Mouse (Mus musculus): ENCODE measurements at regions not wholly inside any gene's neighbourhood (a gene's known extent, or its start where the extent isn't known, plus 50 kb on each side); places are given as distances from the start of the nearest gene placed in this dataset.

DNA sequence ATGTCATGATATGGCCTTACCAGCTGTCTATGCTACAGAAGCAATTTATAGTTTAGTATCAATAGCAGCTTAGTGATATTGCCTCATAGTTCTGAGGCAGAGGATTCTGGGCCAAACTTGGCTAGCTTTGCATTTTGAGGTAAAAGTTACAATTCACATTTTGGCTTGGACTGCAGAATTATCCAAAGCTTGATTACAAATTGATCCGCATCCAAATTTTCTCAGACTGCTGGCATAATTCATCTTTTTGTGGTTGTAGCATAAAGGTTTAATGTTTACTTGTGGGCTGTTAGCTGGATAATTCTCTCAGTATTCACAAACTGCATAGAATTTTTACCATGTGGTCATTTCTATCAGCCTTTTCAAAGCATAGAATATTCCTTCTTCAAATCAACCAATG, 589.9 kb upstream of the Pdcd1 start:
- Histone ChIP-seq H3K4me3 (ENCODE audit: low read depth, low read length) (no peak overlapping the region), H3K27ac (ENCODE audit: low read depth, low read length) (no peak overlapping the region), H3K9me3 (ENCODE audit: control insufficient read depth, low read length) (no peaks in the 10 kb centered on the region), H3K4me2 (ENCODE audit: low read depth, low read length, severe bottlenecking) (no peak overlapping the region), H3K9ac (ENCODE audit: low read length) (no peak overlapping the region), H3K27me3 (ENCODE audit: control insufficient read depth, insufficient read depth, low read length) (no peaks in the 10 kb centered on the region), H3K36me3 (ENCODE audit: control insufficient read depth, insufficient read depth, low read length) (no peaks in the 10 kb centered on the region), H3K4me1 (replicated peaks; ENCODE audit: control insufficient read depth, insufficient read depth, low read length) (no peaks in the 10 kb centered on the region)
- ATAC-seq (replicated peaks; ENCODE audit: low FRiP score) (no peak), DNase-seq (ENCODE audit: low spot score) (no peak)
- WGBS, result 98% methylated on average over 1 of the region's 1 CpGs

DNA sequence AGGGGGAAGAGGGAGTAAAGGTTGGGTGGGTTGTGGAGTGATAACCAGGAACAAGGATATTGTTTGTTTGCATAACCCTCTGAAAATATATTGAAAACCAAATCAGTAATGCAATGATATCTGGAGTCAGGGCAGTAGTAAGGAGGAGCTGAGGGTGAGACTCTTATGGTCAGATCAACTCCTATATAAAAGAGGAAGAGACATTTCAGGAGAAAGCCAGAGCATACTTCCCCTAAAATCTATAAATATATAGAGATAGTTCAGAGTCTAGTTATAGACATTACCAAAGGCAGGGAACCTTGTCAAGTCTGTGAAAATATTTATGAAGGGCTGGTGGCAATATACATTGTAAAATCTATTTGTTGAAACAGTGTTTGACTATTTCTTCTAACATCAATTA, 605.9 kb upstream of the Pdcd1 start:
- ATAC-seq (replicated peaks; ENCODE audit: low FRiP score) (no peak), DNase-seq (ENCODE audit: low spot score) (no peak)
- H3K36me3 ChIP-seq (ENCODE audit: control insufficient read depth, insufficient read depth, low read length), result no peaks in the 10 kb centered on the region
- H3K27ac ChIP-seq (ENCODE audit: low read depth, low read length), result no peak overlapping the region
- no peaks in the 10 kb centered on the region for H3K9me3 ChIP-seq (ENCODE audit: control insufficient read depth, low read length)
- no peak overlapping the region for H3K9ac ChIP-seq (ENCODE audit: low read length)
- no peaks in the 10 kb centered on the region for H3K4me1 ChIP-seq (replicated peaks; ENCODE audit: control insufficient read depth, insufficient read depth, low read length)
- H3K4me3 ChIP-seq (ENCODE audit: low read depth, low read length), result no peak overlapping the region
- H3K27me3 ChIP-seq (ENCODE audit: control insufficient read depth, insufficient read depth, low read length), result no peaks in the 10 kb centered on the region
- no peak overlapping the region for H3K4me2 ChIP-seq (ENCODE audit: low read depth, low read length, severe bottlenecking)

DNA sequence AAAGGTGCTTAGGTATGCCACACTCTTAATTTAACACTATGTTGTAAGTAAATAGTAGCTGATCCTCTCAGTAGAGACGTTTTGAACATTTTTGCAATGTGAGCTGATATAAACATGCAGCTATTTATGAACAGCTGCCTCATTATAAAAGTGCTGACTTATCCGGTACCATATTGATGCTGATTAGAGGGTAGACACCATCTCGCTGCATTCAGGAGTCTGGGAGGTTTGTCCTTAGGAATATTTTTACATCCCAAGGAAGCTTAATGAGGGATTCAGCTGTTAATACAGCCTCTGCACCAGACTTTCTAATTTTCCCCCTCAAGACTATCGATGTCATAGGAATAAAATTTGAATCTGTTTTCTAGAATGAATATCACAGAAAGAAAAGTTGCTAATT, 619.3 kb upstream of the Pdcd1 start:
- no peak overlapping the region for H3K27ac ChIP-seq (ENCODE audit: low read depth, low read length)
- ATAC-seq (replicated peaks; ENCODE audit: low FRiP score), result no peak
- WGBS, result 79% methylated on average over 4 of the region's 4 CpGs
- no peaks in the 10 kb centered on the region for H3K27me3 ChIP-seq (ENCODE audit: control insufficient read depth, insufficient read depth, low read length)
- no peak overlapping the region for H3K4me3 ChIP-seq (ENCODE audit: low read depth, low read length)
- no peak overlapping the region for H3K4me2 ChIP-seq (ENCODE audit: low read depth, low read length, severe bottlenecking)
- no peaks in the 10 kb centered on the region for H3K36me3 ChIP-seq (ENCODE audit: control insufficient read depth, insufficient read depth, low read length)
- H3K9ac ChIP-seq (ENCODE audit: low read length), result no peak overlapping the region
- H3K9me3 ChIP-seq (ENCODE audit: control insufficient read depth, low read length), result no peaks in the 10 kb centered on the region
- H3K4me1 ChIP-seq (replicated peaks; ENCODE audit: control insufficient read depth, insufficient read depth, low read length), result no peaks in the 10 kb centered on the region
- DNase-seq (ENCODE audit: low spot score), result no peak

DNA sequence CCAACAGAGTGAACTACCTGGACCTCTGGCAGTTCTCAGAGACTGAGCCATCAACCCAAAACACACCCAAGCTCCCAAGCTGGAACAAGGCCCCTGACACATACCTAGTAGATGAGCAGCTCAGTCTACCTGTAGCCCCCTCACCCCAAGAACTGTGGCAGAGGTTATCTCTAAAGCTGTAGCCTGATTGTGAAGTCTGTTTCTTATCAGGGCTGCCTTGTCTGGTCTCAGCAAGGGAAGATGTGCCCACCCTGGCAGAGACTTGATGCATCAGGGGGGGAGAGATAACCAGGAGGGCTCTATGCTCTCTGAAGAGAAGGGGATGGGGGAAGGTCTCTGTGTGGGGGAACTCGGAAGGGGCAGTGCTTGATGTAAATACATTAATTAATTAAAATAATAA, 612.9 kb upstream of the Fam174a start:
- H3K9ac ChIP-seq (ENCODE audit: low read length), result no peak overlapping the region
- H3K4me1 ChIP-seq (replicated peaks; ENCODE audit: control insufficient read depth, insufficient read depth, low read length), result no peaks in the 10 kb centered on the region
- no peak overlapping the region for H3K27ac ChIP-seq (ENCODE audit: low read depth, low read length)
- no peak for ATAC-seq (replicated peaks; ENCODE audit: low FRiP score)
- H3K36me3 ChIP-seq (ENCODE audit: control insufficient read depth, insufficient read depth, low read length), result no peaks in the 10 kb centered on the region
- no peak for DNase-seq (ENCODE audit: low spot score)
- no peaks in the 10 kb centered on the region for H3K9me3 ChIP-seq (ENCODE audit: control insufficient read depth, low read length)
- H3K4me3 ChIP-seq (ENCODE audit: low read depth, low read length), result no peak overlapping the region
- 77% methylated on average over 1 of the region's 1 CpGs for WGBS
- H3K4me2 ChIP-seq (ENCODE audit: low read depth, low read length, severe bottlenecking), result no peak overlapping the region
- no peaks in the 10 kb centered on the region for H3K27me3 ChIP-seq (ENCODE audit: control insufficient read depth, insufficient read depth, low read length)

DNA sequence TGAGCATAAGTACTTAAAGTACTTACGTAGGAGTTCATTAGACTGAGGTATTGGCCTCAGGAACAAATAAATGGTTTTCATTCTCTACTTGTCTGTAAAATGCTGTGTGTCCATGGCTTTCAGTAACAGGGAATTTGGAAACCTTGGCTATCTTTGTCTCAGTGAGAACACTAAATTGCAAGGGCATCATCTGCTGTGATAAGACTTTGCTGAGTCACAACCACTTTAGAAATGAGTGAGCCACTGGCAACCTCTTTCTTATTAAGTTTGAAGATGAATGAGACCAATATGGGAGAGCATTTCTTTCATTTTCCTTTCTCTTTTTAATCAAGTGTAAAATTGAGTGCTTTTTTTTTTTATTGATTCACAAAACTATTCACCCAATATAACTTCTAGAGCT, 611.7 kb upstream of the Fam174a start:
- ATAC-seq (replicated peaks; ENCODE audit: low FRiP score) (no peak), DNase-seq (ENCODE audit: low spot score) (no peak)
- H3K4me2 ChIP-seq (ENCODE audit: low read depth, low read length, severe bottlenecking), result no peak overlapping the region
- no peaks in the 10 kb centered on the region for H3K4me1 ChIP-seq (replicated peaks; ENCODE audit: control insufficient read depth, insufficient read depth, low read length)
- no peak overlapping the region for H3K27ac ChIP-seq (ENCODE audit: low read depth, low read length)
- no peaks in the 10 kb centered on the region for H3K9me3 ChIP-seq (ENCODE audit: control insufficient read depth, low read length)
- H3K36me3 ChIP-seq (ENCODE audit: control insufficient read depth, insufficient read depth, low read length), result no peaks in the 10 kb centered on the region
- no peak overlapping the region for H3K4me3 ChIP-seq (ENCODE audit: low read depth, low read length)
- no peaks in the 10 kb centered on the region for H3K27me3 ChIP-seq (ENCODE audit: control insufficient read depth, insufficient read depth, low read length)
- H3K9ac ChIP-seq (ENCODE audit: low read length), result no peak overlapping the region
- WGBS, result 84% methylated on average over 1 of the region's 1 CpGs

DNA sequence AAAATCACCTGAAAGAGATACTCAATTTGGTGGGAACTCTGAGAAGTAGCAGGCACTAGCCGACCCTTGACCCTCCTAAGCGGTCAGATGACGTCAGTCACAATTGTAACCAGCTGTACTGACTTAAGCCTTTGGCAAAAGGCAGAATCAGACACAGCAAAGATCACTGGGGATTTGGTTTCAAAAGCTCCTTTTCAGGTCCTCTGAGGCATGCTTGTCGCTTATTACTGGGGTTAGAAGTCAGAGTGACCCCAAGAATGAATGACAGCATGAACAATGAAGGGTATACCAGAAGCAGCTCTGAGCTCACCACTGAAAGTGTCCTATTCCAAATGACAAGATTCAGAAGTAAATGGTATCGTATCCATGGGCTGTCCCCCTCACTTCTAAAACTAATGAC, 600.6 kb upstream of the Fam174a start:
- no peaks in the 10 kb centered on the region for H3K9me3 ChIP-seq (ENCODE audit: control insufficient read depth, low read length)
- H3K4me2 ChIP-seq (ENCODE audit: low read depth, low read length, severe bottlenecking), result no peak overlapping the region
- no peak overlapping the region for H3K27ac ChIP-seq (ENCODE audit: low read depth, low read length)
- H3K36me3 ChIP-seq (ENCODE audit: control insufficient read depth, insufficient read depth, low read length), result no peaks in the 10 kb centered on the region
- no peak overlapping the region for H3K4me3 ChIP-seq (ENCODE audit: low read depth, low read length)
- no peaks in the 10 kb centered on the region for H3K4me1 ChIP-seq (replicated peaks; ENCODE audit: control insufficient read depth, insufficient read depth, low read length)
- no peaks in the 10 kb centered on the region for H3K27me3 ChIP-seq (ENCODE audit: control insufficient read depth, insufficient read depth, low read length)
- DNase-seq (ENCODE audit: low spot score) (no peak), ATAC-seq (replicated peaks; ENCODE audit: low FRiP score) (no peak)
- 6% methylated on average over 5 of the region's 5 CpGs for WGBS
- no peak overlapping the region for H3K9ac ChIP-seq (ENCODE audit: low read length)

GRCm38 (mm10) chr1:94717699-94718098, 595.7 kb upstream of the Fam174a start:
- Histone ChIP-seq H3K4me3 (ENCODE audit: low read depth, low read length) (no peak overlapping the region), H3K4me1 (replicated peaks; ENCODE audit: control insufficient read depth, insufficient read depth, low read length) (no peaks in the 10 kb centered on the region), H3K27me3 (ENCODE audit: control insufficient read depth, insufficient read depth, low read length) (no peaks in the 10 kb centered on the region), H3K4me2 (ENCODE audit: low read depth, low read length, severe bottlenecking) (no peak overlapping the region), H3K9ac (ENCODE audit: low read length) (no peak overlapping the region), H3K36me3 (ENCODE audit: control insufficient read depth, insufficient read depth, low read length) (no peaks in the 10 kb centered on the region), H3K9me3 (ENCODE audit: control insufficient read depth, low read length) (no peaks in the 10 kb centered on the region), H3K27ac (ENCODE audit: low read depth, low read length) (no peak overlapping the region)
- no peak for DNase-seq (ENCODE audit: low spot score)
- WGBS, result 84% methylated on average over 2 of the region's 2 CpGs
- no peak for ATAC-seq (replicated peaks; ENCODE audit: low FRiP score)

- Histone ChIP-seq H3K4me2 (ENCODE audit: low read depth, low read length, severe bottlenecking) (no peak overlapping the region), H3K27me3 (ENCODE audit: control insufficient read depth, insufficient read depth, low read length) (no peaks in the 10 kb centered on the region), H3K36me3 (ENCODE audit: control insufficient read depth, insufficient read depth, low read length) (no peaks in the 10 kb centered on the region), H3K4me3 (ENCODE audit: low read depth, low read length) (no peak overlapping the region), H3K4me1 (replicated peaks; ENCODE audit: control insufficient read depth, insufficient read depth, low read length) (no peaks in the 10 kb centered on the region), H3K27ac (ENCODE audit: low read depth, low read length) (no peak overlapping the region), H3K9ac (ENCODE audit: low read length) (no peak overlapping the region), H3K9me3 (ENCODE audit: control insufficient read depth, low read length) (no peaks in the 10 kb centered on the region)
- ATAC-seq (replicated peaks; ENCODE audit: low FRiP score) (no peak), DNase-seq (ENCODE audit: low spot score) (no peak)
- WGBS, result 41% methylated on average over 1 of the region's 1 CpGs
These were observed 559.9 kb upstream of the Fam174a start for GRCm38 (mm10) chr1:94753523-94753922.

GRCm38 (mm10) chr1:94789019-94789585, 524.3 kb upstream of the Fam174a start:
- Histone ChIP-seq H3K9me3 (ENCODE audit: control insufficient read depth, low read length) (no peaks in the 10 kb centered on the region), H3K9ac (ENCODE audit: low read length) (no peak overlapping the region), H3K36me3 (ENCODE audit: control insufficient read depth, insufficient read depth, low read length) (no peaks in the 10 kb centered on the region), H3K4me2 (ENCODE audit: low read depth, low read length, severe bottlenecking) (no peak overlapping the region), H3K4me3 (ENCODE audit: low read depth, low read length) (no peak overlapping the region), H3K27ac (ENCODE audit: low read depth, low read length) (no peak overlapping the region), H3K27me3 (ENCODE audit: control insufficient read depth, insufficient read depth, low read length) (no peaks in the 10 kb centered on the region), H3K4me1 (replicated peaks; ENCODE audit: control insufficient read depth, insufficient read depth, low read length) (no peaks in the 10 kb centered on the region)
- WGBS, result 44% methylated on average over 2 of the region's 2 CpGs
- peak; percentile 61; the same call in 1 of the 2 replicates for ATAC-seq (replicated peaks; ENCODE audit: low FRiP score)
- no peak for DNase-seq (ENCODE audit: low spot score)
